ENCODE assay signal across 22 mouse cellular contexts in the genomic region with DNA sequence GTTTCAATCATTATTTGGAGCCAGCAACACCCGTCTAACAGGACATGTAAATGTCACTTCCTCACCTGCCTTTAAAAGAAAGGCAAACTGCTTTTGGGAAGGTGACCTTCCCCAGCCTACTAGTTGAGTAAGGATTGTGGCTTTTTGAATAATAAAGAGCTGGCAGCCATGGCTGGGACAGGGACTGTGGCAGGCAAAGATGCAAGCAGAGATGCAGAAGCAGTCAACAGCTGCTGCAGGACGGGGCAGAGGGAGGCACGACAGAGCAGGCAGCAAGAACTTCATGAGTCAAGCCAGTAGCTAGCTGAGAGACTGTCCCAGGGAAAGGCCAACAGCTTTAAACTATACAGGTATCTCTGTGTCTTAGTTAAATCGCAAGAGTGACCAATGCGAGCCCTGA.
DNase-seq lines count a peak whose midpoint lies in the region; ATAC-seq and TF ChIP-seq lines count a peak whose summit lies in the region.
"Had no signal": no experiment of that assay in that cellular context is flagged by ENCODE, and none has a peak within 500 bp of the region (broad histone marks: within the 10 kb centered on the region; RNA-seq: fewer than 3 reads in every experiment).

No protein-coding gene starts in this region.

- TF ChIP-seq CTCF in gastrocnemius, adult 2 months (IDR thresholded peaks at IDR 0.05): no peak

- H3K4me1 ChIP-seq in midbrain, embryonic 11.5 days (ENCODE audit: control insufficient read depth, insufficient read depth, low read length): peaks cover 17% of the 10 kb centered on the region
- peaks cover 4% of the 10 kb centered on the region; the same call in 1 of the 2 replicates for H3K4me1 ChIP-seq in midbrain, embryonic 14.5 days (ENCODE audit: control insufficient read depth, insufficient read depth, low read length)
- H3K4me1 ChIP-seq: intestine, embryonic 15.5 days had no signal

- ATAC-seq in midbrain, embryonic 11.5 days (ENCODE audit: low FRiP score): no peak
- no peak for ATAC-seq in midbrain, embryonic 14.5 days (ENCODE audit: low FRiP score, low TSS enrichment)
- ATAC-seq: forebrain, embryonic 15.5 days; hindbrain, embryonic 16.5 days; intestine, embryonic 15.5 days had no signal

- intact Hi-C loops in gastrocnemius, adult 2 months (cut with DNase I): loop anchor here (5.0 kb wide), 1 partner anchor 102 kb away; no protein-coding TSS in a partner anchor
- intact Hi-C loops in gastrocnemius, postnatal 14 days (cut with DNase I; ENCODE audit: low total_unique reads): no loop called here
- intact Hi-C loops in heart, postnatal 25 days (cut with DNase I): no loop called here

- H3K36me3 ChIP-seq in midbrain, embryonic 11.5 days (ENCODE audit: control insufficient read depth, insufficient read depth, low read length): no peaks in the 10 kb centered on the region
- no peaks in the 10 kb centered on the region for H3K36me3 ChIP-seq in midbrain, embryonic 14.5 days (ENCODE audit: control insufficient read depth, insufficient read depth, low read length)
- H3K36me3 ChIP-seq: forebrain, embryonic 15.5 days; hindbrain, embryonic 12.5 days; intestine, embryonic 15.5 days had no signal

- no peak overlapping the region for H3K4me2 ChIP-seq in midbrain, embryonic 11.5 days
- no peak overlapping the region for H3K4me2 ChIP-seq in midbrain, embryonic 14.5 days (ENCODE audit: low read length)
- H3K4me2 ChIP-seq: forebrain, embryonic 15.5 days; heart, embryonic 11.5 days; hindbrain, embryonic 12.5 days; intestine, embryonic 15.5 days had no signal

- H3K27ac ChIP-seq in gastrocnemius, adult 2 months: no peak overlapping the region
- H3K27ac ChIP-seq in midbrain, embryonic 11.5 days (ENCODE audit: low read depth, low read length): no peak overlapping the region
- H3K27ac ChIP-seq in midbrain, embryonic 14.5 days (replicated peaks; ENCODE audit: low read depth, low read length): no peak overlapping the region
- H3K27ac ChIP-seq: forebrain, embryonic 15.5 days; hindbrain, embryonic 12.5 days; intestine, embryonic 15.5 days had no signal

- H3K9ac ChIP-seq in midbrain, embryonic 11.5 days (ENCODE audit: low read length): no peak overlapping the region
- no peak overlapping the region for H3K9ac ChIP-seq in midbrain, embryonic 14.5 days (replicated peaks; ENCODE audit: low read length)
- H3K9ac ChIP-seq: forebrain, embryonic 15.5 days; hindbrain, embryonic 12.5 days; intestine, embryonic 15.5 days had no signal

- 75% methylated on average over 5 of the region's 5 CpGs for WGBS in midbrain, embryonic 11.5 days
- WGBS in midbrain, embryonic 14.5 days: 73% methylated on average over 5 of the region's 5 CpGs

- H3K4me3 ChIP-seq in gastrocnemius, adult 2 months: no peak overlapping the region
- no peak overlapping the region for H3K4me3 ChIP-seq in midbrain, embryonic 11.5 days (ENCODE audit: low read depth, low read length)
- no peak overlapping the region for H3K4me3 ChIP-seq in midbrain, embryonic 14.5 days (replicated peaks; ENCODE audit: low read depth, low read length)
- H3K4me3 ChIP-seq: forebrain, embryonic 15.5 days; hindbrain, embryonic 12.5 days; intestine, embryonic 15.5 days had no signal

- 0 out of 2 replicates have a peak, but pooled peaks cover under 1% of the 10 kb centered on the region for H3K27me3 ChIP-seq in midbrain, embryonic 11.5 days (ENCODE audit: control insufficient read depth, insufficient read depth, low read length)
- H3K27me3 ChIP-seq in midbrain, embryonic 14.5 days (ENCODE audit: control insufficient read depth, insufficient read depth, low read length): no peaks in the 10 kb centered on the region
- H3K27me3 ChIP-seq: forebrain, embryonic 15.5 days; hindbrain, embryonic 12.5 days; intestine, embryonic 15.5 days had no signal

- no peaks in the 10 kb centered on the region for H3K9me3 ChIP-seq in midbrain, embryonic 11.5 days (ENCODE audit: control insufficient read depth, low read length)
- H3K9me3 ChIP-seq in midbrain, embryonic 14.5 days (ENCODE audit: control insufficient read depth, low read length): no peaks in the 10 kb centered on the region
- H3K9me3 ChIP-seq: forebrain, embryonic 15.5 days; intestine, embryonic 15.5 days had no signal

- DNase-seq in gastrocnemius, adult 2 months: peak; percentile 15
- DNase-seq in gastrocnemius, postnatal 14 days: no peak
- peak; percentile 81 for DNase-seq in midbrain, embryonic 11.5 days (ENCODE audit: low spot score, missing footprints)
- DNase-seq in midbrain, embryonic 14.5 days: no peak
- DNase-seq in R1 (ENCODE audit: low read depth, low spot score): peak; percentile 79
- DNase-seq in heart, postnatal 25 days (ENCODE audit: low spot score): no peak
- no peak for DNase-seq in heart, postnatal 4 days
- DNase-seq: adrenal gland, postnatal 10 days; adrenal gland, postnatal 36 days; B cell, adult 2 months; cerebellum, adult 18-20 months; cerebellum, adult 9-10 months; cerebellum, postnatal 14 days; gastrocnemius, postnatal 10 days; heart, adult 11 months; heart, postnatal 36 days; kidney, adult 11 months had no signal

Comparison
In these comparisons a context has a peak if more than half of its experiments do, and no peak if none do; other contexts are left out.
1. DNase-seq: peak in gastrocnemius, adult 2 months (single experiment), midbrain, embryonic 11.5 days (single experiment) and R1 (single experiment); none in gastrocnemius, postnatal 14 days (single experiment), midbrain, embryonic 14.5 days (single experiment), heart, postnatal 25 days (single experiment) and heart, postnatal 4 days (single experiment).